ENCODE assay signal across 9 mouse cellular contexts in the genomic region with DNA sequence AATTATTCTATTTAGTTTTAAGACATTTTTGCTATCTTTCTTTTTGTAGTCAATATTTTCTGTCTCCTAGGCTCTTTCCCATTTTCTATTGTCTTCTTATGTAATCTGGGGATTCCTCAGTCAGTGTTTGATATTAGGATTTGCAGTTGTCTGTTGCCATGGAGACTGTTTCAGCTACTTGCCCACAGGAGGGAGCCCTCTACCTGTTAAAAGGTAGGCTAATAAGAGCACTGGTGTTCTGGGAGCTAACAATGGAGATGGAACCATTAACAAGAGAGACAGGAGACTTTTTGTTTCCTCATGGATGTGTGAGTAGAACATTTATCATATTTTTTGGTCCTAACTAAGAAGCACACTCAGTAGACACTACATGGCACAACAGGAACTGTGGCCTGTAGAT.
DNase-seq lines count a peak whose midpoint lies in the region; ATAC-seq lines count a peak whose summit lies in the region.
"Had no signal": no experiment of that assay in that cellular context is flagged by ENCODE, and none has a peak within 500 bp of the region (broad histone marks: within the 10 kb centered on the region; RNA-seq: fewer than 3 reads in every experiment).

No protein-coding gene starts in this region.

- H3K27me3 ChIP-seq in embryonic facial prominence, embryonic 14.5 days (replicated peaks; ENCODE audit: control insufficient read depth, insufficient read depth, low read length) = no peaks in the 10 kb centered on the region
- H3K27me3 ChIP-seq in intestine, embryonic 16.5 days (replicated peaks; ENCODE audit: control insufficient read depth, insufficient read depth, low read length) = no peaks in the 10 kb centered on the region
- H3K27me3 ChIP-seq: neural tube, embryonic 13.5 days had no signal

- no peaks in the 10 kb centered on the region for H3K36me3 ChIP-seq in embryonic facial prominence, embryonic 14.5 days (ENCODE audit: control insufficient read depth, insufficient read depth, low read length)
- H3K36me3 ChIP-seq in intestine, embryonic 16.5 days (ENCODE audit: control insufficient read depth, insufficient read depth, low read length) = no peaks in the 10 kb centered on the region
- H3K36me3 ChIP-seq: neural tube, embryonic 13.5 days had no signal

- no peak overlapping the region for H3K27ac ChIP-seq in embryonic facial prominence, embryonic 14.5 days (replicated peaks; ENCODE audit: low read depth, low read length)
- no peak overlapping the region for H3K27ac ChIP-seq in intestine, embryonic 16.5 days (ENCODE audit: low read length)
- H3K27ac ChIP-seq: neural tube, embryonic 13.5 days had no signal

- H3K9me3 ChIP-seq in embryonic facial prominence, embryonic 14.5 days (ENCODE audit: control insufficient read depth, low read length) = no peaks in the 10 kb centered on the region
- no peaks in the 10 kb centered on the region for H3K9me3 ChIP-seq in intestine, embryonic 16.5 days (ENCODE audit: control insufficient read depth, low read length)
- H3K9me3 ChIP-seq: neural tube, embryonic 13.5 days had no signal

- H3K9ac ChIP-seq in embryonic facial prominence, embryonic 14.5 days (ENCODE audit: low read depth, low read length) = no peak overlapping the region
- no peak overlapping the region for H3K9ac ChIP-seq in intestine, embryonic 16.5 days (ENCODE audit: low read depth, low read length)
- H3K9ac ChIP-seq: neural tube, embryonic 13.5 days had no signal

- no peak overlapping the region for H3K4me3 ChIP-seq in embryonic facial prominence, embryonic 14.5 days (ENCODE audit: low read depth, low read length)
- H3K4me3 ChIP-seq in intestine, embryonic 16.5 days (ENCODE audit: low read length) = no peak overlapping the region
- H3K4me3 ChIP-seq: neural tube, embryonic 13.5 days had no signal

- DNase-seq in cerebellum, postnatal 10 days = peak; percentile 45 to 48
- DNase-seq in cerebellum, adult 8-10 months = no peak
- DNase-seq in layer of hippocampus, adult 11-12 months (ENCODE audit: low spot score) = peak; percentile 8
- DNase-seq in layer of hippocampus, postnatal 14 days (ENCODE audit: low spot score in 2 of 2) = no peak
- peak; percentile 55 for DNase-seq in A20 (ENCODE audit: low read depth, low spot score)
- peak; percentile 30 for DNase-seq in embryonic facial prominence, embryonic 14.5 days (ENCODE audit: low spot score)
- no peak for DNase-seq in cerebellum, adult 11-12 months

- no peaks in the 10 kb centered on the region for H3K4me1 ChIP-seq in embryonic facial prominence, embryonic 14.5 days (ENCODE audit: control insufficient read depth, insufficient read depth, low read length)
- no peaks in the 10 kb centered on the region for H3K4me1 ChIP-seq in intestine, embryonic 16.5 days (ENCODE audit: control insufficient read depth, insufficient read depth, low read length)
- H3K4me1 ChIP-seq: neural tube, embryonic 13.5 days had no signal

- ATAC-seq in embryonic facial prominence, embryonic 14.5 days (ENCODE audit: low read depth) = no peak
- ATAC-seq in intestine, embryonic 16.5 days = no peak

- no peak overlapping the region for H3K4me2 ChIP-seq in embryonic facial prominence, embryonic 14.5 days (ENCODE audit: low read depth, low read length)
- no peak overlapping the region for H3K4me2 ChIP-seq in intestine, embryonic 16.5 days (ENCODE audit: low read depth, low read length)
- H3K4me2 ChIP-seq: neural tube, embryonic 13.5 days had no signal

Comparison
In these comparisons a context has a peak if more than half of its experiments do, and no peak if none do; other contexts are left out.
1. DNase-seq: peak in cerebellum, postnatal 10 days (2 of 2), layer of hippocampus, adult 11-12 months (single experiment), A20 (single experiment) and embryonic facial prominence, embryonic 14.5 days (single experiment); none in cerebellum, adult 8-10 months (single experiment), layer of hippocampus, postnatal 14 days (0 of 2) and cerebellum, adult 11-12 months (single experiment).